Mouse (Mus musculus) MEL (cell line): ENCODE results near the gene Rbp2. TPM values are rescaled to one million over a fixed set of nuclear protein-coding genes. Genes with fewer than 3 reads are reported as not detected.

Experiments used
- DNase-seq: peaks from one replicate; pipeline ENCODE4 v3.0.0; 2011; ENCODE audit warnings: low read depth, low spot score
- H3K27ac ChIP-seq: 2 replicates; pipeline ENCODE4 v1.5.1; 2012; ENCODE audit warnings: low read depth, mild to moderate bottlenecking, control low read depth, low read length, moderate library complexity; ENCODE audit not compliant: control insufficient read depth
- H3K27me3 ChIP-seq, 2 experiments: fragments of 150-350 bp in 1 of 2; sonication (generic) in 1 of 2; 2 replicates each; pipeline ENCODE4 v1.6.1; 2012; ENCODE audit warnings: low read length in 2 of 2, mild to moderate bottlenecking in 2 of 2, improper control_type of control experiment in 1 of 2, moderate library complexity in 1 of 2; ENCODE audit not compliant: insufficient read depth in 2 of 2, control insufficient read depth in 1 of 2
- H3K36me3 ChIP-seq, 2 experiments: 2 replicates each; pipeline ENCODE4 v1.6.1; 2012 to 2014; ENCODE audit warnings: low read length in 2 of 2, improper control_type of control experiment in 1 of 2, inconsistent platforms in 1 of 2, mild to moderate bottlenecking in 1 of 2; ENCODE audit not compliant: insufficient read depth in 2 of 2, control insufficient read depth in 1 of 2
- H3K4me1 ChIP-seq, 2 experiments: fragments of 150-350 bp in 1 of 2; sonication (generic) in 1 of 2; 2 replicates each; pipeline ENCODE4 v1.6.1; 2012; ENCODE audit warnings: low read length in 2 of 2, improper control_type of control experiment in 1 of 2, mild to moderate bottlenecking in 1 of 2; ENCODE audit not compliant: insufficient read depth in 2 of 2, control insufficient read depth in 1 of 2
- H3K4me3 ChIP-seq, 2 experiments: fragments of 150-350 bp in 1 of 2; sonication (generic) in 1 of 2; 2 replicates each; pipeline ENCODE4 v1.5.1; 2012; ENCODE audit warnings: low read depth in 2 of 2, low read length in 2 of 2, mild to moderate bottlenecking in 2 of 2, moderate library complexity in 2 of 2, control low read depth in 1 of 2, improper control_type of control experiment in 1 of 2; ENCODE audit not compliant: control insufficient read depth in 1 of 2, insufficient read depth in 1 of 2
- H3K79me2 ChIP-seq: 2 replicates; pipeline ENCODE4 v1.6.1; 2012; ENCODE audit warnings: mild to moderate bottlenecking, low read length, moderate library complexity; ENCODE audit not compliant: control insufficient read depth, poor library complexity, insufficient read depth
- H3K9ac ChIP-seq: 2 replicates; pipeline ENCODE4 v1.6.1; 2012; ENCODE audit warnings: low read depth, mild to moderate bottlenecking, control low read depth, low read length, moderate library complexity; ENCODE audit not compliant: control insufficient read depth, poor library complexity, severe bottlenecking
- H3K9me3 ChIP-seq: fragments of 150-350 bp; sonication (generic); replicated peaks from 2 replicates; pipeline ENCODE4 v1.6.1; 2012; ENCODE audit warnings: mild to moderate bottlenecking, low read length, improper control_type of control experiment, moderate library complexity; ENCODE audit not compliant: insufficient read depth
- CHD1 ChIP-seq: IDR thresholded peaks from 2 replicates; pipeline ENCODE4 v1.6.1; 2012; ENCODE audit warnings: low read depth, mild to moderate bottlenecking, inconsistent platforms, low read length, improper control_type of control experiment
- CHD2 ChIP-seq: IDR thresholded peaks from 2 replicates; pipeline ENCODE4 v1.6.1; 2011; ENCODE audit warnings: low read length, improper control_type of control experiment
- E2F4 ChIP-seq: IDR thresholded peaks from 2 replicates; pipeline ENCODE4 v1.6.1; 2011; ENCODE audit warnings: low read depth, low read length, improper control_type of control experiment, borderline replicate concordance
- MAFK ChIP-seq: IDR thresholded peaks from 2 replicates; pipeline ENCODE4 v1.6.1; 2011; ENCODE audit warnings: low read depth, mild to moderate bottlenecking, low read length, improper control_type of control experiment, borderline replicate concordance
- MAX ChIP-seq: IDR thresholded peaks from 2 replicates; pipeline ENCODE4 v1.6.1; 2011; ENCODE audit warnings: low read length, improper control_type of control experiment
- MAZ ChIP-seq: IDR thresholded peaks from 2 replicates; pipeline ENCODE4 v1.6.1; 2012; ENCODE audit warnings: low read depth, mild to moderate bottlenecking, inconsistent platforms, low read length, improper control_type of control experiment
- MYB ChIP-seq: IDR thresholded peaks from 2 replicates; pipeline ENCODE4 v1.6.1; 2011; ENCODE audit warnings: mild to moderate bottlenecking, low read depth, low read length, improper control_type of control experiment
- MYC ChIP-seq: IDR thresholded peaks from 2 replicates; pipeline ENCODE4 v1.6.1; 2011; ENCODE audit warnings: low read depth, mild to moderate bottlenecking, low read length, improper control_type of control experiment, moderate library complexity
- NRF1 ChIP-seq: IDR thresholded peaks from 2 replicates; pipeline ENCODE4 v1.6.1; 2014; ENCODE audit warnings: low read depth, mild to moderate bottlenecking, inconsistent platforms, low read length, improper control_type of control experiment, moderate library complexity; ENCODE audit not compliant: poor library complexity, insufficient read depth, severe bottlenecking
- POLR2A ChIP-seq, 2 experiments: IDR thresholded peaks; 2 replicates each; pipeline ENCODE4 v1.6.1; 2011 to 2012; ENCODE audit warnings: low read length in 2 of 2, mild to moderate bottlenecking in 2 of 2, control low read depth in 1 of 2, improper control_type of control experiment in 1 of 2, low read depth in 1 of 2, moderate library complexity in 1 of 2; ENCODE audit not compliant: control insufficient read depth in 1 of 2, insufficient read depth in 1 of 2, poor library complexity in 1 of 2
- POLR2AphosphoS5 ChIP-seq: IDR thresholded peaks from 2 replicates; pipeline ENCODE4 v1.6.1; 2012; ENCODE audit warnings: low read depth, borderline replicate concordance, mild to moderate bottlenecking, inconsistent platforms, low read length, moderate library complexity, mixed read lengths
- RCOR1 ChIP-seq: IDR thresholded peaks from 2 replicates; pipeline ENCODE4 v1.6.1; 2012; ENCODE audit warnings: low read depth, mild to moderate bottlenecking, inconsistent platforms, low read length, improper control_type of control experiment
- SMC3 ChIP-seq: IDR thresholded peaks from 2 replicates; pipeline ENCODE4 v1.6.1; 2011; ENCODE audit warnings: low read depth, low read length, improper control_type of control experiment
- TAL1 ChIP-seq: IDR thresholded peaks from 2 replicates; pipeline ENCODE4 v1.6.1; 2012; ENCODE audit warnings: mild to moderate bottlenecking, inconsistent platforms, low read length, moderate library complexity, mixed read lengths
- TCF12 ChIP-seq: IDR thresholded peaks from 2 replicates; pipeline ENCODE4 v1.6.1; 2014; ENCODE audit warnings: low read depth, mild to moderate bottlenecking, inconsistent platforms, low read length, improper control_type of control experiment, moderate library complexity
- USF1 ChIP-seq: IDR thresholded peaks from 2 replicates; pipeline ENCODE4 v1.6.1; 2014; ENCODE audit warnings: low read depth, mild to moderate bottlenecking, inconsistent platforms, low read length, improper control_type of control experiment, moderate library complexity
- USF2 ChIP-seq, 2 experiments: IDR thresholded peaks; 2 replicates each; pipeline ENCODE4 v1.6.1; 2011 to 2012; ENCODE audit warnings: improper control_type of control experiment in 2 of 2, low read length in 2 of 2, borderline replicate concordance in 1 of 2, inconsistent platforms in 1 of 2, low read depth in 1 of 2, mild to moderate bottlenecking in 1 of 2; ENCODE audit not compliant: insufficient read depth in 1 of 2
- ZC3H11A ChIP-seq: IDR thresholded peaks from 2 replicates; pipeline ENCODE4 v1.6.1; 2012; ENCODE audit warnings: low read depth, mild to moderate bottlenecking, inconsistent platforms, low read length, improper control_type of control experiment
- ZKSCAN1 ChIP-seq: IDR thresholded peaks from 2 replicates; pipeline ENCODE4 v1.6.1; 2012; ENCODE audit warnings: low read depth, mild to moderate bottlenecking, inconsistent platforms, low read length, improper control_type of control experiment, moderate library complexity
- polyA plus RNA-seq, 2 experiments: library from polyadenylated mRNA; stranded (reverse) in 1 of 2; unstranded in 1 of 2; fragments of >175 nt in 1 of 2; fragments of >200 nt in 1 of 2; gene quantifications; 2 replicates each; pipeline versions ENCODE4 v1.2.1 to v1.2.4; 2012; ENCODE audit warnings: low replicate concordance in 2 of 2, low read depth in 1 of 2; ENCODE audit not compliant: insufficient read length in 2 of 2, insufficient read depth in 1 of 2, missing spikeins in 1 of 2
- total RNA-seq: library from RNA; depleted of rRNA; stranded (reverse); fragments of 300-350 nt; gene quantifications from 2 replicates; pipeline ENCODE4 v1.2.3, GENCODE M21; 2012

The Rbp2 gene
- total and polyA plus RNA-seq, 3 experiments: 0.11 TPM; not detected in 2

DNA sequence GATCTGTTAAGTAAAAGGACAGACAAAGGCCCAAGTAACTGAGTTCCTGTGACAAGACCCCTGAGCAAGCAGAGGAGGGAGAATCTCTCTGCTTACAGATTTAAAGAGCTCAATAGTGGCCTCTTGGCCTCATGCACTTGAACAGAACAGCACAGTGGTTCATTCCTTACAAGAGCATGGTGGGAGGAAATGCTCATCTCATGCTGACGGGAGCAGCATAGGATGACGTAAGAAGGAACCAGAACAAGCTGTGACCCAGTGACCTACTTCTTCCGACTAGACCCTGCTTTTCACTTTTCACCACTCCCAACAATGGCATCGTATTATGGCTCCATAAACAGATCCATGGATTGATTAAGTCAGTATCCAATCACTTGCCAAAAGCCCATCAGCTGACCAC is 3.7 kb upstream of the Rbp2 start:
- TF ChIP-seq MYC (no peak), E2F4 (no peak), CHD1 (no peak), TAL1 (no peak), CHD2 (no peak), MYB (no peak), TCF12 (no peak)
- Histone ChIP-seq H3K36me3 (no peaks in the 10 kb centered on the region), H3K4me3 (no peak overlapping the region), H3K27me3 (no peaks in the 10 kb centered on the region; a peak in 1 of 4 replicates), H3K4me1 (no peaks in the 10 kb centered on the region), H3K9me3 (no peaks in the 10 kb centered on the region), H3K27ac (no peak overlapping the region), H3K9ac (no peak overlapping the region), H3K79me2 (no peaks in the 10 kb centered on the region)
- DNase-seq: no peak

DNA sequence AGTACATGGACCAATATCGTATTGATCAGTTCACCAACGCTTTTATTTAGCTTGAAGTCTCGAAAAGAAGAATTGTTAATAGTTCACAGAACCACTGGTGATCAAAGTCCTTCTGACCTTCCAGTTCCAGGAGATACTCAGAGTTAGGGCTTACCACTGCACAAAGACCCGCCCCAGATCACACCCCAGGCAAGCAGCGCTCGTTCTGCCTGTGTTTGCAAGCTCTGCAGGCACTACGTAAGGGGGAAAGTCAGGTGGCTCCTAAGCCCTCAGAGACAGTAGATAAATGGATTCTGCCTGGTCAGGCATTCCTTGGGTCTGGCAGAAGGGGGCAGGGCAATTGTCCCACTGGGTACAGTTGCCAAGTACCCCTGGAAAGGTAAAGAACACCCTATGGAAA is 895 bp upstream of the Rbp2 start:
- peaks cover 5 to 7% of the 10 kb centered on the region in 2 experiments; a peak in 3 of 4 replicates for H3K4me1 ChIP-seq
- TF ChIP-seq USF2 (IDR thresholded peaks at IDR 0.05; ENCODE audit: borderline replicate concordance in 1 of 2, insufficient read depth in 1 of 2, low read depth in 1 of 2, low read length in 2 of 2) (no peak), ZC3H11A (no peak)

DNA sequence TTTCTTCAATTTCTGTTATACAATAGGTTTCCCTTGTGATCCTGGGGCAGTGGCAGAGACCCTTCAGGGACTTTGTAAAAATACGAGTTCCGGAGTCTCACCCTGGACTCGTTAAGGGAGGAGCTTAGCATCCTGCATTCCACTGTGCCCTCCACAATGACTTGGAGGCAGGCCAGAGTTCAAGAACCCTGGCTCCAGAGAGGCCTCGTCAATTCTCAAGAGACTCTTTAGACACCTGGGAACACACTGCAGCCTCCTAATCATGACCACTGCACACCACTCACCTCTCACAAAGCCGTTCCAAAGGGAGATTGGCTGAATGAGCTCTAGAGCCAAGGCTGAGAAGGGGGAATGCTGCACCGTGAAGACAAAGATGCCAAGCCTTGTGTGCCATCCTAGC is 1.4 kb downstream of the Rbp2 start:
- H3K27ac ChIP-seq: no peak overlapping the region
- TF ChIP-seq NRF1 (no peak), MYB (no peak), ZKSCAN1 (no peak), MAFK (no peak), MAX (no peak), POLR2AphosphoS5 (no peak), SMC3 (no peak), MYC (no peak), MAZ (no peak), RCOR1 (no peak), USF1 (no peak), POLR2A (IDR thresholded peaks at IDR 0.05; ENCODE audit: control insufficient read depth in 1 of 2, insufficient read depth in 1 of 2, low read depth in 1 of 2, low read length in 2 of 2, poor library complexity in 1 of 2) (no peak)
- TF ChIP-seq, all 39 proteins: peak for 0
- Histone ChIP-seq H3K4me1 (peaks cover 12 to 30% of the 10 kb centered on the region in 2 experiments), H3K79me2 (no peaks in the 10 kb centered on the region), H3K36me3 (peaks cover 0 to 30% of the 10 kb centered on the region in 2 experiments; a peak in 2 of 4 replicates), H3K4me3 (no peak overlapping the region), H3K9me3 (no peaks in the 10 kb centered on the region), H3K9ac (no peak overlapping the region), H3K27me3 (no peaks in the 10 kb centered on the region; a peak in 1 of 4 replicates)
- DNase-seq: no peak

More for the DNA sequence above, 895 bp upstream of the Rbp2 start:
- no peak for DNase-seq
- Histone ChIP-seq H3K27ac (no peak overlapping the region), H3K27me3 (no peaks in the 10 kb centered on the region; a peak in 1 of 4 replicates), H3K4me3 (no peak overlapping the region), H3K36me3 (peaks cover 0 to 10% of the 10 kb centered on the region in 2 experiments; a peak in 2 of 4 replicates), H3K9ac (no peak overlapping the region), H3K9me3 (no peaks in the 10 kb centered on the region), H3K79me2 (no peaks in the 10 kb centered on the region)
